Mouse (Mus musculus): ENCODE data around the gene Fxyd4. TPM values are rescaled to one million over a fixed set of nuclear protein-coding genes. Genes with fewer than 3 reads are reported as not detected.

Gene Fxyd4
- polyA plus RNA-seq, 1 experiment from 2014 or later: 0.30 TPM

GRCm38 (mm10) chr6:117888032-117888431 lies 49.5 kb downstream of the Fxyd4 start:
- H3K9me3 ChIP-seq (replicated peaks; ENCODE audit: control insufficient read depth, low read length): no peaks in the 10 kb centered on the region
- peak overlapping the region; percentile 57 for H3K4me2 ChIP-seq (ENCODE audit: low read depth, low read length)
- H3K4me1 ChIP-seq (ENCODE audit: control insufficient read depth, low read depth, low read length): peaks cover 46% of the 10 kb centered on the region
- WGBS (ENCODE audit: insufficient replicate concordance): 10% methylated on average over 1 of the region's 1 CpGs
- H3K4me3 ChIP-seq (ENCODE audit: low read depth, low read length): peak overlapping the region; percentile 27
- 0 out of 2 replicates have a peak, but pooled peaks have one; percentile 15 for ATAC-seq (ENCODE audit: low read depth)
- H3K9ac ChIP-seq (ENCODE audit: low read depth, low read length): peak overlapping the region; percentile 22
- no peaks in the 10 kb centered on the region for H3K27me3 ChIP-seq (ENCODE audit: control insufficient read depth, insufficient read depth, low read depth, low read length)
- H3K36me3 ChIP-seq (ENCODE audit: control insufficient read depth, insufficient read depth): no peaks in the 10 kb centered on the region
- H3K27ac ChIP-seq (ENCODE audit: low read length): peak overlapping the region; percentile 85

DNA sequence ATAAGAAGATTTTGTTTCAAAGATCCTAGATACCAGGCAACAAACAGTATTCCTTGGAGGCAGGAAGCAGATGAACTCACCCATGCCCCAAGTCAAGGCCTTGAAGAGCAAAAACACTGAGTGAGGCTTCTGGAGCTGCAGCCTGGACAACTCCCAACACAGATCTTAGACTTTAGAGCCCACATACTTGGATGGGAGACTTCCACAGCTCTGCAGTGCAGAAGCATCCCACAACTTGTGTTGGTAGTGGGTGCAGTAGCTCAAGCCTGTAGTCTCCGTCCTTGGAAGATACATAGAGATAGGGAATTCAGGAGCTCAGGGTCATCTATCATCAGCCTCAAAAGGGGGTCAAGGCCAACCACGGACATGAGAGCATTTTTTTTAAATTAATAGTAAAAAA lies 51.5 kb downstream of the Fxyd4 start:
- Histone ChIP-seq H3K9me3 (replicated peaks; ENCODE audit: control insufficient read depth, low read length) (no peaks in the 10 kb centered on the region), H3K27me3 (ENCODE audit: control insufficient read depth, insufficient read depth, low read depth, low read length) (no peaks in the 10 kb centered on the region), H3K27ac (ENCODE audit: low read length) (no peak overlapping the region), H3K4me1 (ENCODE audit: control insufficient read depth, low read depth, low read length) (peaks cover 52% of the 10 kb centered on the region), H3K9ac (ENCODE audit: low read depth, low read length) (no peak overlapping the region), H3K36me3 (ENCODE audit: control insufficient read depth, insufficient read depth) (no peaks in the 10 kb centered on the region), H3K4me3 (ENCODE audit: low read depth, low read length) (no peak overlapping the region), H3K4me2 (ENCODE audit: low read depth, low read length) (no peak overlapping the region)
- 71% methylated on average over 2 of the region's 2 CpGs for WGBS (ENCODE audit: insufficient replicate concordance)
- ATAC-seq (ENCODE audit: low read depth): no peak

Small RNA genes within 50 kb of the gene (microRNA-seq; reads per million reads assigned to microRNA genes)
- not detected for gene Gm25535

Other genes starting within 250 kb of the Fxyd4 start
- 28.9 and 30.6 TPM in 2 replicates for gene Zfp637, start 96.5 kb downstream of the Fxyd4 start, polyA plus RNA-seq (2015; fragmentation: Nextera tagmentation; extraction: Ambion mirVana)
- 1.7 and 2.3 TPM in 2 replicates for gene Zfp239, start 75.6 kb downstream of the Fxyd4 start, polyA plus RNA-seq (2015; fragmentation: Nextera tagmentation; extraction: Ambion mirVana)
- 420 and 472 TPM in 2 replicates for gene Hnrnpf, start 37.4 kb downstream of the Fxyd4 start, polyA plus RNA-seq (2015; fragmentation: Nextera tagmentation; extraction: Ambion mirVana)
- 0.04 and 0.06 TPM in 2 replicates for gene Rasgef1a, start 73.7 kb upstream of the Fxyd4 start, polyA plus RNA-seq (2015; fragmentation: Nextera tagmentation; extraction: Ambion mirVana)
- gene Csgalnact2, start 201.4 kb upstream of the Fxyd4 start, polyA plus RNA-seq (2015; fragmentation: Nextera tagmentation; extraction: Ambion mirVana): 5.5 and 6.5 TPM in 2 replicates

Measured in liver, embryonic 16.5 days (tissue).